Mouse (Mus musculus) left cerebral cortex, adult 18-20 months (tissue): Measurements from ENCODE around the gene Hepacam2. TPM values are rescaled to one million over a fixed set of nuclear protein-coding genes. Genes with fewer than 3 reads are reported as not detected.
"Not testable (repeated sequence)": the region's sequence is repeated elsewhere in the genome, so short reads cannot be mapped to it uniquely, and the experiment has no call there.

Experiments
- DNase-seq, 2 experiments: peaks; one replicate each; pipeline ENCODE4 v3.0.0; 2021 to 2022; ENCODE audit warnings: low spot score in 2 of 2, mixed read lengths in 1 of 2
- total RNA-seq, 2 experiments: library from RNA; stranded (reverse); gene quantifications; 2 replicates each; pipeline ENCODE4 v1.2.3; 2021

Hepacam2 gene
- total RNA-seq, 2 experiments from 2014 or later: 0.23 to 0.77 TPM

DNA sequence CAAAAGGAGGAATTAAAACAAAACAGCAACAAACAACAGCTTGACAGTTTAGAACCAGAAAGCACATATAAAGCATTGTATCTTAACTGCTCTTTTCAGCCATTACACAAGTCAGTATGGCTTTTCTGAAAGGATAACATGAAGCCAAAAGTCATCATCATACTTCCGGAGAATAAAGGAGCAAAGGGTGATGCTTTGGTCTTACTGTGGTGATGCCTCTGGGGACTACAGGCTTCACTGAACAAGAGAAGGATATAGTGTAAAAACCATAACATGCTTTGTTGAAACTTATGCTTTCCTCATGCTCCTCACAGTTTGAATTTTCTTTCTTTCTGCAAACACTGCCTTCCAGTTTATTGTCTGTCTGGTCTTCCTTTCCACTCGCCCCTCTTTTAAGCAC is 34.5 kb downstream of the Hepacam2 start:
- DNase-seq: no peak

- DNase-seq: no peak
These were observed 35.1 kb downstream of the Hepacam2 start for GRCm38 (mm10) chr6:3463026-3463425.

GRCm38 (mm10) chr6:3455944-3456536 is 42.1 kb downstream of the Hepacam2 start:
- no peak for DNase-seq

GRCm38 (mm10) chr6:3454421-3454820 is 43.7 kb downstream of the Hepacam2 start:
- no peak for DNase-seq

- peak; percentile 55 to 66 for DNase-seq
These were observed 50.7 kb downstream of the Hepacam2 start for GRCm38 (mm10) chr6:3447404-3447803.

DNA sequence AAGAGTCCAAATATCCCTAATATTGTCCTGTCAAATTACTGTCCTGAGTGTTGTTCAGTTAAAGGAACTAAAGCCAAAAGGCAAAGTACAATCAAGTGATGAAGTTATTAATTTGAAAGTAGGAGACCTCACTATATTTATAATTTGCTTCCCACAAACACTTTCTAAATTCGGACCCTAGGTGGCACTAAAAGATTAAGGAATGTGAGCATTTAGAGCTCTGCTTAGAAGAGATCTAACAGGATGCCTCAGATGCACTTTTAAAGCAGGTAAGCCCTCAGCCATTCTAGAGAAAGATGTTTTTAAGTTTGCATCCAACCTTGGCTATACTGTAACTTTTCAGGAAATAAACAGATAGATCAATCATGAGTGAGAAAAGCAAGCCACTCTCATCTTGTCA is 54.2 kb downstream of the Hepacam2 start:
- DNase-seq: no peak

GRCm38 (mm10) chr6:3436087-3436486 is 62.0 kb downstream of the Hepacam2 start:
- DNase-seq: no peak

- not testable (repeated sequence) for DNase-seq
These were observed 67.1 kb downstream of the Hepacam2 start for GRCm38 (mm10) chr6:3430976-3431375.

DNA sequence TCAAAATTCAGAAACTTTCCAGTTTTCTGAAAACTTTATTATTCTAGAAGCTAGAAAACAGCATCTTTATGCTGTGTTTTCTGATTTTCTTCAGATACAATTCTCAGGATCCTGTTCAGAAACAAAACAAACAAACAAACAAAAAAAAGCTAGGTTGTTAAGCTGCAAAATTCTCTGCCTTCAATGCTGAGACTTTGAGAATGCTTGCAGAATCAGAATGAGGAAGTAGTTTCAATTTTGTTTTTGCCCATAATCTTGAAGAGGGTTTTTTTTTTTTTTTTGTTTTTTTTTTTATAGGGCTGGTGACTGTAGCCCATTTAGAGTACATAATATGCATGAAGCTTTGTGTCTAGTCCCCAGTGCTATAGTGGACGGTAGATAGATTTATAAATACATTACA is 71.1 kb downstream of the Hepacam2 start:
- DNase-seq: no peak

DNA sequence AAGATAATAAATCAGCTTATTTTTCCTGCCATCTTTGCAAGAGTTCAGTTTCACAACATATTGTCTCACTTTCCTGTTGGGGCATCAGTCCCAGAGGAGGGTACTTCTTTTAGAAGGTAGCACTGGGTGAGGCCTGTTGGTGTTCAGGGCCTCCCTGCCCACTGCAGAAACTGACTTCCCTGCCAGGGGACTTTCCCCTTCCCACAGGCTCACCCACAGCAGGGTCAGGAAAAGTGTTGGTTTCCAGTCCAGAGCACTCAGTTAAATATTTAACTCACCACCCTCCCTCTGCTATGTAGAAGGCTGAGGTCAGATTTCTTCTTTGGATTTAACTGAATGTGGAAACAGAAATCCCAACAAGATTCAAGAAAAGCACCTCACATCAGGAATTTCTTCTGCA is 72.8 kb downstream of the Hepacam2 start:
- DNase-seq: not testable (repeated sequence)

DNA sequence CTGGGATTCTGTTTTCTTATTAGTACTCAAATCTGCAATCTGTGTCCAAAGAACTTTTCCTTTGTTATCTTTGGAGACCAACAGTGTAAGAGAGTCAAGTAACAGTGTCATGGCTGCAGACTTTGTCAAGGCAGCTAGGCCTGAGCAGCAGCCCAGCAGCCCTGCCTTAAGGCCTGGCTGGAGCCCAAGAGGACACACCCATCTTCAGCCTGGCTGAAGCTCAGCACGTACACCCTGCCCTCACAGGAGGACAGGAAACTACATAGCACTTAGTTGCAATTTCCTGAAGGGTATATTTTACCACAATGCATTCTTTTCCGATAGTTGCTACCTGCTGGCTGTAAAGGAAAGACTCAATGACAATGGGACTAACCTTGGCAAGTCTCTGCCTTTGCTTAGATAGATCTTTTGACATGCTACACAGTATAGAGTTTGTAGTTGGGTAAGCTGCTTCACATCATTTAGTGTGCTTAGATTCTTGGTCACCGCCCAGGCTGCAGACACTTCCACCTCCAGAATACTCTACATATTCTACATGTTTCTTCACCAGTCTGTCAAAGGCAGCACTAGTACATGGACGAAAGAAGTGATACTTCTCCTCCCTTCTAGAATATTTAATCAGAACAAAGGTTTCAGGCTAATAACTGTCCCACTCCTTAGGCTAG is 73.4 kb downstream of the Hepacam2 start:
- DNase-seq: not testable (repeated sequence)

Other genes starting within 250 kb of the Hepacam2 start
- 1 to 10 TPM; 5.1 to 5.3 TPM for gene Samd9l, start 98.7 kb downstream of the Hepacam2 start, total RNA-seq
- gene Vps50, start 84 bp upstream of the Hepacam2 start, total RNA-seq: 10 to 100 TPM; 57.9 to 62.0 TPM